Mouse (Mus musculus) forelimb bud, embryonic 11.5 days (tissue): ENCODE measurements around the gene Plekha1.

Source experiments
- DNase-seq: peaks from one replicate; pipeline ENCODE4 v3.0.0-alpha.2; 2012; ENCODE audit warnings: low read depth, low spot score

Plekha1 gene

GRCm38 (mm10) chr7:130954177-130954601, 88.6 kb downstream of the Plekha1 start:
- no peak for DNase-seq

DNA sequence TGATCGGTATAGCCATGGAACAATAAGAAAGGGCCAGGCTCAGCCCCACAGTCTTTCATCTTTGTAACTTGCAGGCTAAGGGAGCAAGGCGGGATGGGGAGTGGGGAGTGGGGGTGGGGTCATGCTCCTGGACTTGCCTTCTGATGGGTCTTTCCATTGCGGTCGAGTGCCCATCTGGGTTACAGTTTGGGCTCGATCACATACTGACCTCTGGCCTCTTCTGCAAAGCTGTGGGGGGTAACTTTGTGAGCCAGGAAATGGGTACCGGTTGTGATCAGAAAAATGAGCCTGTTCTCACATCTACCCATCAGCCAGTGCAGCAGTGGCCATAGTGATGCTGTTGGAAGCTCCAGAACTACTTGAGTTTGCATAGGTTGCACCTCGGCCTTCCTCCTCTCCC, 93.0 kb downstream of the Plekha1 start:
- no peak for DNase-seq

GRCm38 (mm10) chr7:130959868-130960267, 94.3 kb downstream of the Plekha1 start:
- no peak for DNase-seq

GRCm38 (mm10) chr7:130961429-130961828, 95.9 kb downstream of the Plekha1 start:
- no peak for DNase-seq
